Mouse (Mus musculus): ENCODE measurements at regions not wholly inside any gene's neighbourhood (a gene's known extent, or its start where the extent isn't known, plus 50 kb on each side); places are given as distances from the start of the nearest gene placed in this dataset.

DNA sequence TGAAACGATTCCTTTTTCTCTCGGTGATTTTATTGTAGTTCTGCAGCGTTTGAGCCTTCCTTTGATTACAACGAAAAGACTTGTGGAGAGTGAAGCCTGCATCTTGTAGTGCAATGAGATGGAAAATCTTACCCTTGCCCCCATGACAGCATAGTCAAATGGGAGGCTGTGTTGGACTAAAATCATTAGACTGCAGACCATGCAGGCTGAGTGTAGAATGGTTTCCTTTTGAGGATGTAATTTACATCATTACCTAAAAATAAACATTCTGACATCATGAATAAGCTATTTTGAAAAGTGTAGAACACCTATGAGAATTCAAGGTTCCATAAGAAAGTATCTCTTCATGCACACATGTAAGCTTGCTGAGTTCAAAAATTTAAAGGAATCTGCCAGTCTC lies 504.9 kb upstream of the Smim15 start:
- DNase-seq (ENCODE audit: low read depth, low spot score) = no peak
- no peak for TF ChIP-seq TBP (IDR thresholded peaks at IDR 0.05; ENCODE audit: low read depth, low read length)
- TF ChIP-seq MYC (IDR thresholded peaks at IDR 0.05; ENCODE audit: low read depth, low read length) = no peak
- no peak for TF ChIP-seq HCFC1 (IDR thresholded peaks at IDR 0.05; ENCODE audit: low read depth, low read length)
- TF ChIP-seq POLR2A (IDR thresholded peaks at IDR 0.05; ENCODE audit: control insufficient read depth in 1 of 2, insufficient read depth in 1 of 2, low read depth in 1 of 2, low read length in 2 of 2, poor library complexity in 1 of 2) = no peak
- no peak for TF ChIP-seq MAZ (IDR thresholded peaks at IDR 0.05; ENCODE audit: low read depth, low read length)
- no peak for TF ChIP-seq MAX (IDR thresholded peaks at IDR 0.05; ENCODE audit: low read length)
- no peaks in the 10 kb centered on the region for H3K36me3 ChIP-seq (ENCODE audit: control insufficient read depth in 1 of 2, insufficient read depth in 2 of 2, low read length in 2 of 2)

DNA sequence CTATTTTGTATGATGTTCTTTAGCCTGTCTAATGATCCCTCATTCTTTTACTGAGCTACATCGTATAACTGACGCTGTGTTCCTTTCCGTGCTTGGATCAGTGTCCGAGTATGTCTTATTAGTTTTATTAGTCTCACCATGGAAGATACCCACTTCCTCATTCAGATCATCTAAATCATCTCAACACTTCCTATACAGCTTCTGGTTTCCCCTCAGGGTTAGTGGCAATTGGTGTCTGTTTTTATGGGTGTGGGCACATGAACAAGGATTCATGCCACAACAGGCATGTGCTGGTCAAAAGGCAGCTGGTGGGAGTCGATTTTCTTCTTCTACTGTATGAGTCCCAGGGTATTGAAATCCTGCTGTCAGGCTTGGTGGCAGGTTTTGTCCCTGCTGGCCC lies 509.0 kb upstream of the Smim15 start:
- peak; percentile 9 for DNase-seq (ENCODE audit: low read depth, low spot score)
- H3K9ac ChIP-seq (ENCODE audit: control insufficient read depth, low read depth, low read length, poor library complexity, severe bottlenecking) = no peak overlapping the region
- no peak overlapping the region for H3K27ac ChIP-seq (ENCODE audit: control insufficient read depth, low read depth, low read length)
- H3K27me3 ChIP-seq (ENCODE audit: control insufficient read depth in 1 of 2, insufficient read depth in 2 of 2, low read length in 2 of 2) = peaks cover 3 to 4% of the 10 kb centered on the region in 2 experiments
- no peaks in the 10 kb centered on the region for H3K4me1 ChIP-seq (ENCODE audit: control insufficient read depth in 1 of 2, insufficient read depth in 2 of 2, low read length in 2 of 2)
- TF ChIP-seq ELF1 (IDR thresholded peaks at IDR 0.05; ENCODE audit: low read depth, low read length) (no peak), CTCF (IDR thresholded peaks at IDR 0.05 in 2 of 3, conservative IDR thresholded peaks at IDR 0.05 in 1 of 3; ENCODE audit: control insufficient read depth in 1 of 3, insufficient read depth in 1 of 3, low read depth in 2 of 3, low read length in 3 of 3, poor library complexity in 1 of 3, severe bottlenecking in 1 of 3) (no peak), GATA1 (IDR thresholded peaks at IDR 0.05; ENCODE audit: low read depth, low read length) (no peak), ZNF384 (IDR thresholded peaks at IDR 0.05; ENCODE audit: low read depth, low read length) (no peak), ZC3H11A (IDR thresholded peaks at IDR 0.05; ENCODE audit: low read depth, low read length) (no peak), USF2 (IDR thresholded peaks at IDR 0.05; ENCODE audit: borderline replicate concordance in 1 of 2, insufficient read depth in 1 of 2, low read depth in 1 of 2, low read length in 2 of 2) (no peak), NRF1 (IDR thresholded peaks at IDR 0.05; ENCODE audit: insufficient read depth, low read depth, low read length, poor library complexity, severe bottlenecking) (no peak), ZKSCAN1 (IDR thresholded peaks at IDR 0.05; ENCODE audit: low read depth, low read length) (no peak), UBTF (IDR thresholded peaks at IDR 0.05; ENCODE audit: borderline replicate concordance, insufficient read depth, low read depth, low read length) (no peak), SIN3A (IDR thresholded peaks at IDR 0.05; ENCODE audit: low read length) (no peak), TAL1 (IDR thresholded peaks at IDR 0.05; ENCODE audit: low read length) (no peak)
- H3K79me2 ChIP-seq (ENCODE audit: control insufficient read depth, insufficient read depth, low read length, poor library complexity) = no peaks in the 10 kb centered on the region
- H3K4me3 ChIP-seq (ENCODE audit: control insufficient read depth in 1 of 2, insufficient read depth in 1 of 2, low read depth in 2 of 2, low read length in 2 of 2) = no peak overlapping the region
- H3K36me3 ChIP-seq (ENCODE audit: control insufficient read depth in 1 of 2, insufficient read depth in 2 of 2, low read length in 2 of 2) = no peaks in the 10 kb centered on the region
- no peaks in the 10 kb centered on the region for H3K9me3 ChIP-seq (replicated peaks; ENCODE audit: insufficient read depth, low read length)

More for the DNA sequence above, 504.9 kb upstream of the Smim15 start:
- H3K9ac ChIP-seq (ENCODE audit: control insufficient read depth, low read depth, low read length, poor library complexity, severe bottlenecking) = no peak overlapping the region
- H3K27ac ChIP-seq (ENCODE audit: control insufficient read depth, low read depth, low read length) = no peak overlapping the region
- H3K4me3 ChIP-seq (ENCODE audit: control insufficient read depth in 1 of 2, insufficient read depth in 1 of 2, low read depth in 2 of 2, low read length in 2 of 2) = no peak overlapping the region
- peaks cover 0 to 3% of the 10 kb centered on the region in 2 experiments; a peak in 3 of 4 replicates for H3K27me3 ChIP-seq (ENCODE audit: control insufficient read depth in 1 of 2, insufficient read depth in 2 of 2, low read length in 2 of 2)
- H3K9me3 ChIP-seq (replicated peaks; ENCODE audit: insufficient read depth, low read length) = no peaks in the 10 kb centered on the region
- no peaks in the 10 kb centered on the region for H3K79me2 ChIP-seq (ENCODE audit: control insufficient read depth, insufficient read depth, low read length, poor library complexity)
- no peaks in the 10 kb centered on the region for H3K4me1 ChIP-seq (ENCODE audit: control insufficient read depth in 1 of 2, insufficient read depth in 2 of 2, low read length in 2 of 2)
